Mouse (Mus musculus) CH12.LX (cell line): ENCODE data around the gene Creg1. TPM values are rescaled to one million over a fixed set of nuclear protein-coding genes. Genes with fewer than 3 reads are reported as not detected.

ENCODE experiments used
- DNase-seq: peaks from one replicate; pipeline ENCODE4 v3.0.0-alpha.2; 2013; ENCODE audit errors: extremely low read depth
- H3K27ac ChIP-seq: 2 replicates; pipeline ENCODE4 v1.5.1; 2012; ENCODE audit warnings: low read depth, mild to moderate bottlenecking, control low read depth, moderate library complexity; ENCODE audit not compliant: insufficient read depth
- H3K27me3 ChIP-seq: replicated peaks from 2 replicates; pipeline ENCODE3; 2012; ENCODE audit warnings: inconsistent platforms
- H3K36me3 ChIP-seq, 2 experiments: replicated peaks in 1 of 2; 2 replicates each; pipeline versions ENCODE3 to v1.6.1; 2012; ENCODE audit warnings: inconsistent platforms in 1 of 2, low read length in 1 of 2, mild to moderate bottlenecking in 1 of 2, mixed read lengths in 1 of 2, moderate library complexity in 1 of 2; ENCODE audit not compliant: control insufficient read depth in 1 of 2, insufficient read depth in 1 of 2
- H3K4me1 ChIP-seq, 2 experiments: 2 replicates each; pipeline ENCODE4 v1.6.1; 2012; ENCODE audit warnings: inconsistent platforms in 1 of 2, moderate library complexity in 1 of 2; ENCODE audit not compliant: insufficient read depth in 2 of 2, control insufficient read depth in 1 of 2
- H3K4me2 ChIP-seq: 2 replicates; pipeline ENCODE4 v1.6.1; 2012; ENCODE audit warnings: low read depth, mild to moderate bottlenecking, control low read depth; ENCODE audit not compliant: poor library complexity, insufficient read depth, severe bottlenecking
- H3K4me3 ChIP-seq, 3 experiments: fragments of 150-350 bp in 1 of 3; sonication (generic) in 1 of 3; replicated peaks in 1 of 3; 2 replicates each; pipeline versions ENCODE3 to v1.5.1; 2011 to 2012; ENCODE audit warnings: low read depth in 2 of 3, low read length in 2 of 3, mild to moderate bottlenecking in 2 of 3, moderate library complexity in 2 of 3, control low read depth in 1 of 3, improper control_type of control experiment in 1 of 3, inconsistent platforms in 1 of 3, mixed read lengths in 1 of 3; ENCODE audit not compliant: poor library complexity in 1 of 3
- H3K79me2 ChIP-seq: replicated peaks from 2 replicates; pipeline ENCODE4 v1.6.1; 2012; ENCODE audit warnings: mild to moderate bottlenecking, moderate library complexity; ENCODE audit not compliant: control insufficient read depth, poor library complexity, insufficient read depth, severe bottlenecking; ENCODE audit errors: extremely low read depth
- H3K9ac ChIP-seq: 2 replicates; pipeline ENCODE4 v1.6.1; 2012; ENCODE audit warnings: low read depth, mild to moderate bottlenecking, control low read depth, moderate library complexity; ENCODE audit not compliant: insufficient read depth
- H3K9me3 ChIP-seq: replicated peaks from 2 replicates; pipeline ENCODE3; 2012; ENCODE audit warnings: low read length, inconsistent platforms, mixed read lengths
- BHLHE40 ChIP-seq: IDR thresholded peaks from 2 replicates; pipeline ENCODE4 v1.6.1; 2011; ENCODE audit warnings: mild to moderate bottlenecking, low read depth, low read length, improper control_type of control experiment
- CHD2 ChIP-seq: IDR thresholded peaks from 2 replicates; pipeline ENCODE4 v1.6.1; 2011; ENCODE audit warnings: low read length, improper control_type of control experiment
- CTCF ChIP-seq, 2 experiments: IDR thresholded peaks in 1 of 2; conservative IDR thresholded peaks in 1 of 2; 2 replicates each; pipeline ENCODE4 v1.5.1; 2011 to 2012; ENCODE audit warnings: low read depth in 2 of 2, low read length in 2 of 2, improper control_type of control experiment in 1 of 2, inconsistent platforms in 1 of 2, mild to moderate bottlenecking in 1 of 2, moderate library complexity in 1 of 2
- E2F4 ChIP-seq: IDR thresholded peaks from 2 replicates; pipeline ENCODE4 v1.6.1; 2011; ENCODE audit warnings: low read depth, low read length, improper control_type of control experiment; ENCODE audit not compliant: insufficient replicate concordance
- EP300 ChIP-seq: IDR thresholded peaks from 2 replicates; pipeline ENCODE4 v1.6.1; 2011; ENCODE audit warnings: low read length, improper control_type of control experiment
- ETS1 ChIP-seq: conservative IDR thresholded peaks from 2 replicates; pipeline ENCODE4 v1.6.1; 2012; ENCODE audit warnings: low read depth, mild to moderate bottlenecking, inconsistent platforms, low read length, improper control_type of control experiment, moderate library complexity
- GABPA ChIP-seq: IDR thresholded peaks from 2 replicates; pipeline ENCODE4 v1.6.1; 2012; ENCODE audit warnings: low read depth, low read length, improper control_type of control experiment, inconsistent platforms; ENCODE audit not compliant: insufficient replicate concordance
- HCFC1 ChIP-seq: IDR thresholded peaks from 2 replicates; pipeline ENCODE4 v1.6.1; 2012; ENCODE audit warnings: low read depth, mild to moderate bottlenecking, inconsistent platforms, low read length, improper control_type of control experiment
- IRF4 ChIP-seq: IDR thresholded peaks from 2 replicates; pipeline ENCODE4 v1.6.1; 2014; ENCODE audit warnings: low read depth, mild to moderate bottlenecking, inconsistent platforms, low read length, improper control_type of control experiment
- JUN ChIP-seq: IDR thresholded peaks from 2 replicates; pipeline ENCODE4 v1.6.1; 2011; ENCODE audit warnings: low read depth, mild to moderate bottlenecking, low read length, improper control_type of control experiment, moderate library complexity; ENCODE audit not compliant: insufficient read depth
- KAT2A ChIP-seq: IDR thresholded peaks from 2 replicates; pipeline ENCODE4 v1.6.1; 2012; ENCODE audit warnings: low read length, improper control_type of control experiment, inconsistent platforms; ENCODE audit not compliant: insufficient replicate concordance
- MAFK ChIP-seq: IDR thresholded peaks from 2 replicates; pipeline ENCODE4 v1.6.1; 2011; ENCODE audit warnings: low read length, improper control_type of control experiment; ENCODE audit not compliant: insufficient replicate concordance
- MAX ChIP-seq: IDR thresholded peaks from 2 replicates; pipeline ENCODE4 v1.6.1; 2011; ENCODE audit warnings: low read length, improper control_type of control experiment
- MEF2A ChIP-seq: IDR thresholded peaks from 2 replicates; pipeline ENCODE4 v1.6.1; 2014; ENCODE audit warnings: low read depth, mild to moderate bottlenecking, inconsistent platforms, low read length, improper control_type of control experiment, borderline replicate concordance
- MXI1 ChIP-seq: IDR thresholded peaks from 2 replicates; pipeline ENCODE4 v1.6.1; 2011; ENCODE audit warnings: mild to moderate bottlenecking, low read depth, low read length, improper control_type of control experiment
- MYC ChIP-seq: IDR thresholded peaks from 2 replicates; pipeline ENCODE4 v1.6.1; 2011; ENCODE audit warnings: low read depth, mild to moderate bottlenecking, improper control_type of control experiment, low read length
- NELFE ChIP-seq: IDR thresholded peaks from 2 replicates; pipeline ENCODE4 v1.6.1; 2011; ENCODE audit warnings: low read depth, low read length, improper control_type of control experiment
- PAX5 ChIP-seq: IDR thresholded peaks from 2 replicates; pipeline ENCODE4 v1.6.1; 2012; ENCODE audit warnings: low read length, inconsistent platforms, mixed read lengths
- POLR2AphosphoS2 ChIP-seq: IDR thresholded peaks from 2 replicates; pipeline ENCODE4 v1.6.1; 2011; ENCODE audit warnings: low read depth, low read length, improper control_type of control experiment
- RAD21 ChIP-seq: IDR thresholded peaks from 2 replicates; pipeline ENCODE4 v1.6.1; 2011; ENCODE audit warnings: low read depth, mild to moderate bottlenecking, low read length, improper control_type of control experiment, moderate library complexity
- RCOR1 ChIP-seq: conservative IDR thresholded peaks from 2 replicates; pipeline ENCODE4 v1.6.1; 2012; ENCODE audit warnings: low read depth, mild to moderate bottlenecking, inconsistent platforms, low read length, improper control_type of control experiment
- SIN3A ChIP-seq: IDR thresholded peaks from 2 replicates; pipeline ENCODE4 v1.6.1; 2012; ENCODE audit warnings: low read length, improper control_type of control experiment, inconsistent platforms
- SMC3 ChIP-seq: IDR thresholded peaks from 2 replicates; pipeline ENCODE4 v1.6.1; 2011; ENCODE audit warnings: low read depth, low read length, improper control_type of control experiment
- TBP ChIP-seq: conservative IDR thresholded peaks from 2 replicates; pipeline ENCODE4 v1.6.1; 2011; ENCODE audit warnings: low read depth, low read length, improper control_type of control experiment
- TCF12 ChIP-seq: IDR thresholded peaks from 2 replicates; pipeline ENCODE4 v1.6.1; 2014; ENCODE audit warnings: low read depth, mild to moderate bottlenecking, inconsistent platforms, low read length, improper control_type of control experiment
- UBTF ChIP-seq: IDR thresholded peaks from 2 replicates; pipeline ENCODE4 v1.6.1; 2012; ENCODE audit warnings: low read depth, mild to moderate bottlenecking, inconsistent platforms, low read length, improper control_type of control experiment, moderate library complexity
- USF1 ChIP-seq: IDR thresholded peaks from 2 replicates; pipeline ENCODE4 v1.6.1; 2014; ENCODE audit warnings: low read depth, mild to moderate bottlenecking, inconsistent platforms, low read length, improper control_type of control experiment
- USF2 ChIP-seq: conservative IDR thresholded peaks from 2 replicates; pipeline ENCODE4 v1.6.1; 2011; ENCODE audit warnings: low read depth, low read length, improper control_type of control experiment
- ZC3H11A ChIP-seq: IDR thresholded peaks from 2 replicates; pipeline ENCODE4 v1.6.1; 2012; ENCODE audit warnings: low read depth, mild to moderate bottlenecking, inconsistent platforms, low read length, improper control_type of control experiment
- ZKSCAN1 ChIP-seq: IDR thresholded peaks from 2 replicates; pipeline ENCODE4 v1.6.1; 2012; ENCODE audit warnings: low read depth, inconsistent platforms, low read length, improper control_type of control experiment, borderline replicate concordance
- ZMIZ1 ChIP-seq: IDR thresholded peaks from 2 replicates; pipeline ENCODE4 v1.6.1; 2012; ENCODE audit warnings: low read depth, mild to moderate bottlenecking, inconsistent platforms, low read length, improper control_type of control experiment
- dilution Hi-C: fragments of 300-500 bp; cut with MboI; formaldehyde crosslinking; loops from 2 replicates; pipeline ENCODE4 v1.14.3; 2020; ENCODE audit warnings: low sequenced_read_pairs; ENCODE audit not compliant: extremely low pct_unique_long_range_greater_than_20kb, extremely low pct_ligation_motif_present
- in situ Hi-C: fragments of 300-500 bp; cut with MboI; formaldehyde crosslinking; loops from 3 replicates; pipeline ENCODE4 v1.14.3; 2019; ENCODE audit warnings: low sequenced_read_pairs, low pct_ligation_motif_present, low pct_unique_long_range_greater_than_20kb, mixed read lengths
- polyA plus RNA-seq: library from polyadenylated mRNA; unstranded; fragments of >175 nt; gene quantifications from 2 replicates; pipeline ENCODE4 v1.2.1, GENCODE M21; 2012; ENCODE audit warnings: low read depth; ENCODE audit not compliant: insufficient read length
- total RNA-seq, 2 experiments: library from RNA; depleted of rRNA; stranded (reverse); fragments of 300-350 nt in 1 of 2; fragments of >200 nt in 1 of 2; gene quantifications; 2 replicates each; pipeline ENCODE4 v1.2.3; 2012 to 2014

The Creg1 gene
- total and polyA plus RNA-seq, 3 experiments: 22.3 to 44.3 (median 38.2) TPM

DNA sequence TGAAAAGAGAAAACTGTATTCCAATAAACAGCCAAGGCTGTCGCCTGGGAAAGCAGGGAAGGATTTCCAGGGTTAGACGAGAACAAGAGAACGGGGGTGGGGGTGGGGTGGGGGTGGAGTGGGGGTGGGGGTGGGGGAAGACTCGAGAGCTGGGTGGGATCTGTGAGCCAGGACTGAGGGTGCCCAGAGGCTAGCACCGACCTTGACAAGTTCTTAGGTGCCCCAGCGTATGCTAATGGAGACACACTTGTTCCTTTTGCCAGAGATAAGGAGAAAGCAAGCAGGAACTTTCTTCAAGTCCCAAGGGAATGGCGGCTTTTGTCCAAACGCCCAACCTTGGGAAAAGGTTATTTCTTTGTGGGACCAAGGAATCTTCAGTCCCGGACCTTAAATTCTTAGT is 8.5 kb downstream of the Creg1 start:
- Histone ChIP-seq H3K4me1 (peaks cover 0 to 15% of the 10 kb centered on the region in 2 experiments; a peak in 2 of 4 replicates), H3K36me3 (peaks cover 3 to 54% of the 10 kb centered on the region in 2 experiments), H3K4me3 (no peak overlapping the region), H3K27ac (no peak overlapping the region), H3K27me3 (no peaks in the 10 kb centered on the region), H3K9me3 (no peaks in the 10 kb centered on the region), H3K4me2 (no peak overlapping the region), H3K9ac (no peak overlapping the region), H3K79me2 (no peaks in the 10 kb centered on the region)
- TF ChIP-seq ETS1 (no peak), BHLHE40 (no peak), GABPA (no peak), NELFE (no peak), TBP (no peak), HCFC1 (no peak), USF1 (no peak), POLR2AphosphoS2 (no peak), TCF12 (no peak), JUN (no peak), E2F4 (no peak), ZMIZ1 (no peak), MEF2A (no peak), UBTF (no peak), MXI1 (no peak), MAFK (no peak), EP300 (no peak), RCOR1 (no peak), USF2 (no peak)
- DNase-seq: no peak
- in situ Hi-C loops (loop anchor here (10.0 kb wide), 1 partner anchor 213 kb away; no protein-coding TSS in a partner anchor), dilution Hi-C loops (no loop called here)

DNA sequence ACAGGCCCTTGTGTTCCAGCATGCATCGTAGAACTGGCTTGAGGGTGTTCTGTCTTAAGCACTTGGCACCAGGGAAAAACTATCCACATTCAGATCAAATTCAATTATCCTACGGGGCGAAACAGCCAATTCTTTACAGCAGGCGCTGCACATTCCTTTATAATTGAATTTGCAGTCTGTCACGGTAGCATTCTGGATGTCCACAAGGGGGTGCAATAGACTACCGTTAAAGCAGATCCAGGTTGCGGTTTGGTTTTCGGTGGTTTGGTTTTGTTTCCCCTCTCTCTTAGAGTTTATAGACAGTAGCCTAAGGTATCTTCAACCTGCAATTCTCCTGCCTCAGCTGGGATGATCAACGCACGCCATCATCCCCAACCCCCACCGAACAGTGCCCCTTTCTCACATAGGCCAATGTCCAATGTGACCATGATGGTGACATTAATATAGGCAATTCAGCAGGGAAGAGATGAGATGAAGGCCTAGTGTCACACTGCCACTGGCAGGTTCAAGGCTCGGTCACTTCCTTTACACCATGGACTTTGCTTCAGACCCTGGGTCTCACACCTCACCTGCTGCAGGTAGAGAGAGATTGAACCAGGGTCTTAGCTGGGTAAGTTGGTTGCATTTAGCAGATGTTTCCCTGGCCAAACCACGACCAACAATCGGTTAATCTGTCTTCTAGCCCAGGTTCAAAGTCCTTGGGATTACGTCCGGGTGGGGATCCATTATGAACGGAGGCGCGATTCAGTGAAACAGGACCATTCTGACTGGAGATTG is 12.2 kb downstream of the Creg1 start:
- in situ Hi-C loops: loop anchor here (5.0 to 10.0 kb wide), 3 partner anchors 82 to 377 kb away; no protein-coding TSS in a partner anchor
- H3K4me2 ChIP-seq: peak overlapping the region; percentile 18; the same call in 1 of the 2 replicates
- peaks cover 2 to 39% of the 10 kb centered on the region in 2 experiments for H3K36me3 ChIP-seq
- H3K4me1 ChIP-seq: peaks cover 0 to 14% of the 10 kb centered on the region in 2 experiments; a peak in 2 of 4 replicates
- H3K4me3 ChIP-seq: no peak overlapping the region
- no peaks in the 10 kb centered on the region for H3K9me3 ChIP-seq
- no peaks in the 10 kb centered on the region for H3K27me3 ChIP-seq
- H3K9ac ChIP-seq: no peak overlapping the region
- dilution Hi-C loops: no loop called here
- peak; percentile 73 for DNase-seq
- H3K27ac ChIP-seq: no peak overlapping the region
- no peaks in the 10 kb centered on the region for H3K79me2 ChIP-seq
- TF ChIP-seq SIN3A: no peak
- peak; percentile 78 for TF ChIP-seq SMC3
- no peak for TF ChIP-seq ZKSCAN1
- peak; percentile 54 to 90 for TF ChIP-seq CTCF (conservative IDR thresholded peaks at IDR 0.05 in 1 of 2, IDR thresholded peaks at IDR 0.05 in 1 of 2; ENCODE audit: low read depth in 2 of 2, low read length in 2 of 2)
- no peak for TF ChIP-seq E2F4
- peak; percentile 55 for TF ChIP-seq ZC3H11A
- no peak for TF ChIP-seq PAX5
- TF ChIP-seq MYC: no peak
- TF ChIP-seq CHD2: no peak
- no peak for TF ChIP-seq KAT2A
- no peak for TF ChIP-seq RCOR1
- TF ChIP-seq HCFC1: no peak
- TF ChIP-seq EP300: no peak
- TF ChIP-seq BHLHE40: 0 out of 2 replicates have a peak, but pooled peaks have one; percentile 24
- TF ChIP-seq MAX: no peak
- TF ChIP-seq IRF4: peak; percentile 69; the same call in 1 of the 2 replicates
- peak; percentile 87 for TF ChIP-seq RAD21
- no peak for TF ChIP-seq MEF2A
- TF ChIP-seq MXI1: no peak
- no peak for TF ChIP-seq TBP
